Mouse (Mus musculus): Measurements from ENCODE around the gene Alg3. TPM values are rescaled to one million over a fixed set of nuclear protein-coding genes. Genes with fewer than 3 reads are reported as not detected.

Alg3 gene
- 23.0 and 24.2 TPM in 2 replicates for total RNA-seq (2021)
- long read RNA-seq, experiment 1, transcript Alg3-201 (9 exons, 1,451 nt): major isoform, 20 of 32 reads
- long read RNA-seq, experiment 1, transcript Alg3-202 (8 exons, 1,308 nt): minor isoform, 5 of 32 reads
- long read RNA-seq, experiment 1, partial matches to known transcripts: 1 of 32 reads
- long read RNA-seq, experiment 1, other reads (novel, unspliced or antisense): 3 of 32 reads
- long read RNA-seq, experiment 2, transcript Alg3-201 (9 exons, 1,451 nt): major isoform, 15 of 25 reads
- long read RNA-seq, experiment 2, partial matches to known transcripts: 7 of 25 reads
- long read RNA-seq, experiment 2, other reads (novel, unspliced or antisense): 0 of 25 reads

DNA sequence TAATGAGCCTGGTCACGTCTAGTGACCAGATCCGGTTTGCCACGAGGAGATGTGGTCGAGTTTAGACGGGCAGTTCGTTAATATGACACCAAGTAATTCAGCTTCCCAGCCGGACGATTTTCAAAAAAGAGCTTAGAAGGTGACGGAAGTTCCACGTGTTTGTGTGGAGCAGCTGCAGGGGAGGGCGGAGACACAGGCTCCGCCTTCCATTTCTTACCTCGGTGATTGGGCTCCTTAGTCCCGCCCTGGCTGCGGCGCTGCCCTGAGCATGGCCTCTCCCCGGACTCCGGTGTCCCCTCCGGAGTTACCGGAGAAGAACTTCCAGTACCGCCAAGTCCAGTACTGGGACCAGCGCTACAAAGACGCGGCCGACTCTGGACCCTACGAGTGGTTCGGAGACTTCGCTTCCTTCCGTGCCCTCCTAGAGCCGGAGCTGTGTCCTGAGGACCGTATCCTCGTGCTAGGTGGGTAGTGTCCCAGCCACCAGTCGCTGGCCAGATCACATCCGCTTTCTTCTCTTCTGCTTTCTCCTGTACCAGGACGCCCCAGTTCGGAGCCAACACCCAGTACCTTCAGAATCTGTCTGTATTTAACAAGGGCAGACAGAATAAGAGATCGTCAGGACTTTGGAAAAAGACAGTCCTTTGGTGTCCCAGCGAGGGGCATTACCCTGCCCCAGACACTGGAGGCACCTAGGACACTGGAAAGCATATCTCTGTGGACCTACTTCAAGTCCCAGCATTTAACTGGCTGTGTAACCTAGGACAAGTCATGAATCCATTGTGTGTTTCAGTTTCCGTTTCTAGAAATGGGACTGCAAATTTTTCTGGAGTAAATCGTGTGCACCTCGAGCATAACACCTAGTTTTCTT, at the start of gene Alg3, which contains the start of the genes Eef1akmt4 and Gm49333:
Alg3 (minus strand) TSS at position 379 of the 871 bp plus-strand sequence.
Eef1akmt4 (plus strand) TSS at position 237 of the 871 bp plus-strand sequence.
Gm49333 (plus strand) TSS at position 254 of the 871 bp plus-strand sequence.
- peak; percentile 94 for DNase-seq

DNA sequence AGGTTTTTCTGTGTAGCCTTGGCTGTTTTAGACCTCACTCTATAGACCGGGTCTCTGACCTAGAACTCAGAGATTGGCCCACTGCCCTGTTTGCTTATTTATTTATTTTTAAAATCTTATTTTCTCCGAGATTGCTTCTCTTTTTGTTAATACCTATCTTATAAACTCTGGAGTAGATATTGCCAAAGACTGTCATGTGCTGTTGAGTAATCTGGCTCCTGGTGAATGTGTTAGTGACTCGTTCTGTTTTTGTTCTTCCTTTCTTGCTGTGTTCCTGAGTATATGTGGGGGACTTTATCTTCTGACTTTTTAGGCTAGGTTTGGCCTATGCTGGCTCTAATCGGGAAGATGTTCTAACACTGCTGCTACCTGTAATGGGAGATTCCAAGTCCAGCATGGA, 46.1 kb upstream of the Alg3 start:
- DNase-seq: no peak

DNA sequence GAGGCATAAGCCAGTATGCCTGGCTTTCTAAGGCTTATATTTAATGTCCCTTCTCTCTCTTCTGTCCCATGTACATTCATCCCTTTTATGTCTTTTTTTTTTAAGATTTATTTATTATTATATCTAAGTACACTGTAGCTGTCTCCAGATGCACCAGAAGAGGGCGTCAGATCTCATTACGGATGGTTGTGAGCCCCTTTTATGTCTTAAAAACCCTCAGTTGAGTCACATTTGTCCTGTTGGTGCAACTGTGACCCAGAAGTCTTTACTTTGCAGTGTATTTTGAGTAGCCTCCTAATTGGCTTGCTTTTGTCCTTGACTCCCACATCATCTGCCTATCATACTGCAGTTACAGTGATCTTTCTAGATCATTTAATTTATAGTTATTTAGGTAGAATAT, 41.8 kb upstream of the Alg3 start:
- no peak for DNase-seq

DNA sequence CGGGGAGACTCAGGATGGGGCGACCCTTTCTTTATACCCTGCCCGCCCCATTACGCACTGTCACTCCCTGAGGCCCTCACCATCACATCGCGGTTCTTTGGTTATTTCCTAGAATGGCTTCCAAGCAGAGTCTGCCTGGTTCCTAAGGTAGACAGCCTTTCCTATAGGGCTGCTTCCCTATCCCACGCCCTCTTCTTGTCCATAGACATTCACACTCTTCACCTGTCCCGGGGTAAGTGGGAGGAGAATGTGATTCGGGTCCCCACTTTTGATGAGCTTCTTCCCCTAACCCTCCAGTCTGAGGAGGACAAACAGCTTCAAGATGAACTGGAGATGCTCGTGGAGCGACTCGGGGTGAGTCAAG, 40.4 kb upstream of the Alg3 start:
- DNase-seq: no peak

DNA sequence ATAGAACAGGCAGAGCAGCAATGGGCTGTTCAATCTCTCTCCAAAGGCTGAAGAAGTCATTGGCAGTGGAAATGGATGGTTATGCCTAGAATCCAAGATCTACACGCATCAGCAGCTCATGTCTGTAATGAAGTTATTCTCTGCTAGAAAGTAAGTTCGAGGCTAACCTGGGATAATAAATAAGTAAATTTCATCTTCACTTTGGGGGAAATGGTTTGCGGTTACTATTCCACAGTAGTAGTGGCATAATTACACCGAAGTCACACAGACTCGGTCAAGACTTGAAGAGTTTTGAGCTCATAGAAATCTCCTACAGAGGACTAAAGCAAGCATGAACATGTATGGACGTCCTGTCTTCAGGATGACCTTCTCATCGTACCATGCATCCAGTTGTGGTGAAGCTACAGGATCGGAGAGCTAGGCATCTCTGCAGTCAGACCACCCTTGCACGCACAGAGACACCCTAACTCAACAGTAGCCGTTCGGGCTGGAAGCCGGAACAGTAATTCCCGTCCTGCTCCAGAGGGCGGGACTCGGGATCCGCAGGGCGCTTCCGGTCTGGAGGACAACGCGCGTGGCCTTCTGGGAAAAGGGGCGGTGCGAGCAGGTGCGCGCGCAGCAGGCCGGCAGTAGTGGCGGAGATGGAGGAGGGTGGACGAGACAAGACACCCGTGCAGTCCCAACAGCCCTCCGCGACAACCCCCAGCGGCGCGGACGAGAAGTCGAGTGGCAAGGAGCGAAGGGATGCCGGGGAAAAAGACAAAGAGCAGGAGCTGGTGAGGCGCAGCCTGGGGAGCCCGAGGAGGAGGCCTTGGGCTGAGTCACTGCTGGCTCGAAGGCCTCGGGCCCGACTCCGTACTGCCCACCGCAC, 39.8 kb upstream of the Alg3 start, which contains the start of gene Psmd2:
Psmd2 (plus strand) TSS at position 577 of the 871 bp plus-strand sequence.
- peak; percentile 99 for DNase-seq

DNA sequence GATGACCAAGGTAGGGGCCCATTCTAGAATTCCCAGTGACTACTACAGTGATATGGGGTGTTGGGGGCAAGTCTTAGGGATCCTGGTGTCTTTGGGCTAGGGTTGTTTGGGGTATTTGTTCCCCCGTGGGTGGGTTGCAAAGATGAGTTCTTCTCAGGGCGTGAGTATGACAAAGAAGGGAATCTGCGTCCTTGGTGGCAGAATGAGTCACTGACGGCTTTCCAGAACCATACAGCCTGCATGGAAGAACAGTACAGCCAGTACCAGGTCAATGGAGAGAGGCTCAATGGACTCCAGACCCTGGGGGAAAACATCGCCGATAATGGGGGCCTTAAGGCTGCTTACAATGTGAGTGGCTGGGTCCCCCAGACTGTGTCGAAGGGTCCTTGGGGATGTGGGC, 32.4 kb upstream of the Alg3 start:
- peak; percentile 36 for DNase-seq

DNA sequence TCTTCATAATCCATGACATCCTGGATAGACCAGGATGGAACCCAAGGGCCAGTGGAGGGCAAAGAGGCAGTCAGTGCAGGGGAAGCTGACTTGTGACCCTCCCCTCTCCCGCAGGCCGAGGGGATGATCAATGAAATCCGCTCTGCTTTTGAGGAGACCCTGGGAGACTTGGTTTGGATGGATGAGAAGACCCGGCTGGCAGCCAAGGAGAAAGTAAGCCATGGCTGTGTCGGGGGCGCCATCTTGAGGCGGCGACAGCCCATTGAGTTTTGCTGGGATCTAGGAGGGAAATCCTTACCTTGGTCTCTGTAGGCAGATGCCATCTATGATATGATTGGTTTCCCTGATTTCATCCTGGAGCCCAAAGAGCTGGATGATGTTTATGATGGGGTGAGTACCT, 30.6 kb upstream of the Alg3 start:
- peak; percentile 84 for DNase-seq

DNA sequence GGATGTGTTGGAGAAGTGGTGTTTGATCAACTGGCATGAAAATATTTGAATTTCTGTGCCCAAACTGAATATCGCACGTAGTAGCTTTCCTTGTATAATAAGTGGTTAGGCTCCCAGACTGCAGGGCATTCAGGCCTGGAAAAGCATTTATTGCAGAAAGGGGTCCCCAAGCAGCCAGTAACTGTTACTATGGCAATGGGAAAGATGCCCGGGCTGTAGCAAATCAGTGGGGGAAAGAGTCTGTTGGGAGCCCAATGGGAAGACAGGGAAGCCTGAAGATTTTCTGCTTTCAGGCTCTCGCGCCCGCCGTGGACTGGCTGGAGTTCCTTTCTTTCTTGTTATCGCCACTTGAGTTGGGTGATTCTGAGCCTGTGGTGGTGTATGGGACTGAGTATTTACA, 26.8 kb upstream of the Alg3 start:
- no peak for DNase-seq

DNA sequence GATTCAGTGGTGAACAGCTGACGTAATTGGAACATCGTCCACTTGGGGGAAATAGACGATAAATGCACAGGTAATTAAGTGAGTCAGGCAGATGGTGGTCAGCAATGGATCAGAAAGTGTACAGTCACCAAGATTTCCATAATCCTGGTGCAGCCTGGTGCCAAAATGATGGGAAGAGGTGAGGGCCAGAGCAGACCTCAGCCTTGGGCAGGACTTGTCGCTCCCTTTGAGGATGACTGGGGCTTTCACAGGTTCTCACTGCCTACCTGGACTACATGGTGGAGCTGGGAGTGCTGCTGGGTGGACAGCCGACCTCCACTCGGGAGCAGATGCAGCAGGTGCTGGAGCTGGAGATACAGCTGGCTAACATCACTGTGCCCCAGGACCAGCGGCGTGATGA, 25.9 kb upstream of the Alg3 start:
- no peak for DNase-seq

DNA sequence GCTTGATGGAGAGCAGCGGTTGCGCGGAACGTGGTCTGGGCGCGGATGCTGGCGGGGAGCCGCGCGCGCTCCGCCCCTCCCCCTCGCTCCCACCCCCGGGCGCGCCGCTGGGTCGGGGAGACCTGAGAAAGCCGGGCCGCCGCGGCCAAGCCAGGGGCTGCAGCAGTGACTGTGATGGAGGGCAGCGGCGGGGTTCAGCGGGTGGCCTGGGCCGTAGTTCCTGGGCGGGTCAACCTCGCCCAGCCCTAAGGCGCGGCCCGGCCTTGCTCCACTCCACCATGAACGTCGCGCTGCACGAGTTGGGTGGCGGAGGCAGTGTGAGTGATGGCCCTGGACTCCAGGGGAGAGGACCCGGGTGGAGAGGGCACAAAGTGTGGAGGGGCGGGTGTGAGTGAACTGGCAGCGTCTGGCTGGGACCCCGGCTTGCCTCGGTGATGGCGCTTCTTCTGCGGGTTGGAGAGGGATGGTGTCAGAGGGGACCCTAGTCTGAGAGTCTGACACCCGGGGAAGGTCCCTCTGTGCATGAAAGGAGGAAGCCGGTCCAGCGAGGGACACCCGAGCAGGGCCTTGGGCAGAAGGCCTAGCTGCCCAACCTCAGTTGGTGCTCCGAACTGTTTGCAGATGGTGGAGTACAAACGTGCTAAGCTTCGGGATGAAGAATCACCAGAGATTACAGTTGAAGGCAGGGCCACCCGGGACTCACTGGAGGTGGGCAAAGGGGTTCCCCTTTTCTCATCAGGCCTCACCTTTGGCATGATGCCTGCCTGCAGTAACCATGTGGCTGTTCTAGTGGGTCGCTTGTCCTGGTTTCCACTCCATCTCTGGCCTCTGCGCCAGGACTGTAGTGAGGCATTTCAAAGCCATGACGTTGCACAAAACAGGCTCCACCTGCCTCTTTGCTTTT, 18.4 kb upstream of the Alg3 start, which contains the start of gene Ece2:
Ece2 (plus strand) TSS at position 98 of the 904 bp plus-strand sequence.
- peak; percentile 59 for DNase-seq

DNA sequence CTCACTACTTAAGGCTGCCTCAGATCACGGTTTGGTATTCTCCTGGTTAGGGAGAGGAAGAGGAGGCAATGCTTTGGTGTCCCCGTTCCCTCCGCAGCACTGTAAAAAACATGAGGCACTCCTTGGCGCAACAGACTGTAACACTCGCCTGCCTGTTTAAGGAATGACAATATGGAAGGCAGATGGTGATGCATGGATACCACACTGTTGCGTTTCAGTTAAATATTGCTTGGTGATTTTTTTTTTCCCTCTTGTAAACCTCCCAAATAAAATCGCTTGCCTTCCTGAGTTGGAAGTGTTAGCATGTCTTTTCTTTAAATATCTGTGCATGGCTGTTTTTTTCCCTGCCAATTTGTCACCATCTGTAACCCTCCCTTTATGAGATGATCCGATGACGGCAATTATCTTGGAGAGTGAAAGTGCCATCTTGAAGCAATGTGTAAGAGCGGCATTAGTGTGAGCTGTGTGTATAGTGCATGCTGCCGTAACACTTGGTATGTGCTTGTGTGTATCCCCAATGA, 17.4 kb upstream of the Alg3 start:
- DNase-seq: no peak

DNA sequence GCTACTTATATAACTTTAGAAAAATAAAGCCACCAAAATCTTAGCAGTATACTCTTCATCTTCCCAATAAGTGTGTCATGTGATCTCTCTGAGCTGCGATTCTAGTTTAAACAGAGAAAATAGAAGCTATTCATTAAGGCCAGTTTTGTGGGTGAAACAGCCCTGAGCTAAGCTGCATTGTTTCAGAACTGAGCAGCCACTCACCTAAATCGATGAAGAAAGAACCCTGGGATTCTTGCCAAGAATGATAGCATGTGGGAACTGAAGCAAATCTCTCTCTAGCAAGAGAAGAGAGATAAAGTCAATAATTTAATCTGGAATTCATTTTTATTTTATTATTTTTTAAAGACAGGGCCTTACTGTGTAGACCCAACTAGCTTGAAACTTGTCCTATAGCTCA, 11.7 kb upstream of the Alg3 start:
- DNase-seq: no peak

DNA sequence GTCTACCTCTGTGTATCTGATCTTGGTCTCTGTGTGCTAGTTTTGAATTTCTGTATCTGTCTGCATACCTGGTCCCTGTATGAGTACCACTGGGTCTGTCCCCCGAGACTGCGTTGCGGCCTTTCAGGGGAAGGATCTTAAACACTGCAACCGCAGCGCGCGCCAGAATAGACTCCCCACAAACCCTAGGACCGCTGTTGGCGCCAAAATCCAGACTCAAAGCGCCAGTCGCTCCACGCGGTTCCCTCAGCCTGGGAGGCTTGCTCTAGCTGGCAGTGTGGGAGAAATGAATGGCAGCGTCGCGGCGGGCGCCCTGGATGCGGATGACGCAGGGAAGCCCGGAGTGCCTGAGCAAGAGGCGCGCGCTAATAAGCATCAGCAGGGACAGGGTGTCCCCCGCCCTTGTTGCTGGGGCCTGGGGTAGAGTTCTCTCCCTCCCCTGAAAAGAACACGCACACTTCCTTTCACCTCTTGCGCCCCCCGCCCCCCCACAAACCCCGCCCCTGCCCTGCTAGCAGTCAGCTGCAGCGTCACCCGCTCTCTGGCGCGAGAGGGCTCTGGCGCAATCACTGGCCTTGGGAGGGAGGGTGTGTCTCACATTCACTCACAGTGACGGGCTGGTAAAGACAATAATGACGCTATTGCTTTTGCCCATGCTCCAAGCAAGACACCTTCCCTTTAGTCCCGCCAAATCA, 10.6 kb upstream of the Alg3 start:
- DNase-seq: peak; percentile 93

DNA sequence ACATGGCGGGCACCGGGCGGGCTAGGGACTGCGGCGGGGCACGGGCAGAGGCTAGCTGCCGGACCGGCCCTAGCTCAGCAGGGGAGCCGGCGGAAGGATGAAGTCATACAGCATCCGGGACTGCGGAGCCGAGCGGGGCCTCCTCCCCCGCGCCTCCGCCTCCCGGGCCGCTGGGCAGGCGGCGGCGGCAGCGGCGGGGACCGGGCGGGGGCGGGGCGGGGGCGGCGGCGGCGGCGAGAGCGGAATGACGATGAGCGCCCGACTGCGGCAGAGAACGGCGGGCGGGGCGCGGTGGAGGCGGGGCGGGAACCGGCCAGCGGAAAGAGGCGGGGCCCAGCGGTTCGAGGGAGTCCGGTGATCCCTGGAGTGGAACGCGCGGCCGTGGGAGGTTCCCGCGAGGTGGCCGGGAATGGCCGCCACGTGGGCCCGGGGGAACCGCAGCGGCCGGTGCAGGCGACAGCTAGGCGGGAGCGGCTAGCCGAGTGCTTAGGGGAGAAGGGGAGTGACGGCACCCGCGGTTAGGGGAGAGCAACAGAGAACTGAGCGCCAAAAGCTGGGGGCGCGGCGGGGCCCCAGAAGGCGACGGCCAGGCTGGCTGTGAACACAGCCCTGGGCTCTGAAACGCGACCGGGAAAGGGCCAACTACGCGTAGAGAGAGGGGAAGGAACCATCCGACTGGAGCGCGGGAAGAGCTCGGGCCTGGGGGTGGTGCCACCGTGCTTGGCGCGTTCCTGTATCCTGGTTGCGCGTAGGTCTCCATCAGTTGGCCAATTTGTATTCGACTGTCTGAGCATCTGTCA, 9.9 kb upstream of the Alg3 start, which contains the start of gene Camk2n2:
Camk2n2 (minus strand) TSS at position 97 of the 800 bp plus-strand sequence.
- DNase-seq: peak; percentile 80

DNA sequence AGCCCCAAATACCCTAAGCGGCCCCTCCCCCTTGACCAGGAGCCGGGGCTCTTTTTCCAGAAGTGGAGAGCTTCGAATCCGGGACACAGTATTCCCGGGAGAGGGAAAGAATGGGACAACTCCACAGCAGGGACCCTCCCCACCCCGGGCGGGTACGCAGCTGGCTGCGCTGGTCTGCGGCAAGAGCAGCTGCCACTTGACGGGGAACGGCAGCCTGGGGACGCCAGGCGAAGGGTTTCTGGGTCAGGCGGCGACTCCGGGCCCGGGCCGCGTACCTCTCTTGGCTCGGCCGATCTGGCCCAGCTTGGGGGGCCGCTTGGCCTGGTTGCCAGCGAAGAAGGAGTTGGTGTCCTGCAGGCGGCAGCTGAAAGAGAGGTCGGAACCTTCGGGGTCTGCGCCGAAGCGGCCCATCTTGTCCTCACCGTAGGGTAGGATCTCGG, 9.2 kb upstream of the Alg3 start:
- DNase-seq: peak; percentile 24

DNA sequence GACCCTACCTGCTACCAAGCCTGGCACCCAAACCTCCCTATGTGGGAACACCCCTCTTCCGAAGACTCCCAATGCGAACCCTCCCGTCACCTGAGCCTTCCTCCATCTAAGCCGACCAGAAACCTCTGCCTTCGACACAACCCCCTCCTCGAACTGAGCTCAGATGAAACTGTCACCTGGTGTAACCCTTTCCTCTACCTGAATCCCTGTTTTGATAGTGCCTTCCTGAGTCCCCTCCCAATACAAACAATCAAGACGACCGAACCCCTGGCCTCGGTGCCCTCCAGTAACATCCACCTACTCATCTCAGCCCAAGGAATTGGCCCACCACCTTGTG, 8.8 kb upstream of the Alg3 start:
- DNase-seq: peak; percentile 16

DNA sequence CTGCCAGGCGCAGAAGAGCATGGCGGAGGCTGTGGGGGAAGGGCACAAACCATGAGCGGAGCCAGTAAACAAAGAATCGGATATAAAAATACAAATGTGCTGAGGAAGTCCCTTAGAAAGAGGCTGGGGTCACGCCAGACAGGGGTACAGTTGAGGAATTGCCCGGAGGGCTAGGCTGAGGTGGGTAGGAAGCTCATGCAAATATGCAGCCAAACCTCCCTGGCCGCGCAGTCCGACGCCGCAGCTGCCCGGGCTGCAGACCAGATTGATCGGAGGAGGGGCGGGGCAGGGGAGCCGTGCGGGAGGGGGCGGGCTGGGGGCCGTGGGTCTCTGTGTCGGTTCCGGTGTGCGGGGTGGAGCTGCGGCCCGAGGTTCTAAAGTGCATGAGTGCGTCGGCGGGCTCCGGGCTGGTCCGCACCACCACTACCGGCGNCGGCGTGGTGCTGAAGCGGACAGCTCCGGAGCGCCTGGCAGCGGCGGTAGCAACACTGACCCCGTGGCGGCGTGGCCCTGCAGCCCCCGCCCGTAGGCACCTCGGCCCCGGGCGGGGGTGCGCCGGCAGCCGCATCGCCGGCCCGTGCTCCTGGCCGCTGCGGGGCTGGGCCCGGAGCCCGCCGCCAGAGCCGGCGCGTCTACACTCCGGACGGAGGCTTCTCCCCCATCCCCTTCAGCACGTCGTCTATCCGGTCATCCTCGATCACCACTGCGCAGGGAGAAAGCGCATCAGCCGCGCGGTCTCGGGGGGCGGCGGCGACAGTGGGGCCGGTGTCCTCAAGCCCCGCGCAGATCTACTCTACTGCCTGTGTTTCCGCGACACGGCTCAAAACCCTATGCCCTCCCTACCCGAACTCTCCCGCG, 8.2 kb upstream of the Alg3 start:
- peak; percentile 62 for DNase-seq
